Mouse (Mus musculus): Measurements from ENCODE around the gene Nsun2.

Gene Nsun2

GRCm38 (mm10) chr13:69533405-69534333 lies at the start of gene Nsun2:
Nsun2 (plus strand) TSS chr13:69533746.
- peak; percentile 63 for DNase-seq

- DNase-seq = no peak
Measured at GRCm38 (mm10) chr13:69485326-69485725, 48.2 kb upstream of the Nsun2 start.

GRCm38 (mm10) chr13:69485833-69486232 lies 47.7 kb upstream of the Nsun2 start:
- DNase-seq = no peak

- no peak for DNase-seq
Measured at GRCm38 (mm10) chr13:69487108-69487507, 46.4 kb upstream of the Nsun2 start.

GRCm38 (mm10) chr13:69487611-69488275 lies 45.8 kb upstream of the Nsun2 start:
- DNase-seq = no peak

GRCm38 (mm10) chr13:69488565-69489255 lies 44.8 kb upstream of the Nsun2 start:
- DNase-seq = no peak

GRCm38 (mm10) chr13:69489777-69490176 lies 43.8 kb upstream of the Nsun2 start:
- DNase-seq = no peak

- peak; percentile 58 for DNase-seq
Measured at GRCm38 (mm10) chr13:69492876-69493463, 40.6 kb upstream of the Nsun2 start.

GRCm38 (mm10) chr13:69498276-69498675 lies 35.3 kb upstream of the Nsun2 start:
- DNase-seq = no peak

- DNase-seq = no peak
Measured at GRCm38 (mm10) chr13:69502157-69502750, 31.3 kb upstream of the Nsun2 start.

GRCm38 (mm10) chr13:69502863-69503262 lies 30.7 kb upstream of the Nsun2 start:
- no peak for DNase-seq

- DNase-seq = no peak
Measured at GRCm38 (mm10) chr13:69506341-69507086, 27.0 kb upstream of the Nsun2 start.

- no peak for DNase-seq
Measured at GRCm38 (mm10) chr13:69507666-69508065, 25.9 kb upstream of the Nsun2 start.

- no peak for DNase-seq
Measured at GRCm38 (mm10) chr13:69509391-69510244, 23.9 kb upstream of the Nsun2 start.

- no peak for DNase-seq
Measured at GRCm38 (mm10) chr13:69515091-69515490, 18.5 kb upstream of the Nsun2 start.

GRCm38 (mm10) chr13:69517445-69517844 lies 16.1 kb upstream of the Nsun2 start:
- DNase-seq = no peak

- no peak for DNase-seq
Measured at GRCm38 (mm10) chr13:69519137-69519536, 14.4 kb upstream of the Nsun2 start.

- DNase-seq = no peak
Measured at GRCm38 (mm10) chr13:69522161-69522791, 11.3 kb upstream of the Nsun2 start.

GRCm38 (mm10) chr13:69523444-69524157 lies 9.9 kb upstream of the Nsun2 start:
- DNase-seq = no peak

GRCm38 (mm10) chr13:69524158-69524530 lies 9.4 kb upstream of the Nsun2 start:
- no peak for DNase-seq

All from right cerebral cortex, postnatal 14 days (tissue).